Mouse (Mus musculus) liver (tissue): ENCODE data around the gene Cd300ld3.

Experiments used
- DNase-seq: peaks from one replicate; pipeline ENCODE4 v3.0.0-alpha.2; 2020; ENCODE audit warnings: mixed read lengths

Cd300ld3 gene

GRCm38 (mm10) chr11:115048259-115048658, at the start of gene Cd300ld3:
Gene Cd300ld3 (minus strand): TSS chr11:115048409.
- no peak for DNase-seq

- no peak for DNase-seq
Measured at GRCm38 (mm10) chr11:115092140-115092539, 43.9 kb upstream of the Cd300ld3 start.

DNA sequence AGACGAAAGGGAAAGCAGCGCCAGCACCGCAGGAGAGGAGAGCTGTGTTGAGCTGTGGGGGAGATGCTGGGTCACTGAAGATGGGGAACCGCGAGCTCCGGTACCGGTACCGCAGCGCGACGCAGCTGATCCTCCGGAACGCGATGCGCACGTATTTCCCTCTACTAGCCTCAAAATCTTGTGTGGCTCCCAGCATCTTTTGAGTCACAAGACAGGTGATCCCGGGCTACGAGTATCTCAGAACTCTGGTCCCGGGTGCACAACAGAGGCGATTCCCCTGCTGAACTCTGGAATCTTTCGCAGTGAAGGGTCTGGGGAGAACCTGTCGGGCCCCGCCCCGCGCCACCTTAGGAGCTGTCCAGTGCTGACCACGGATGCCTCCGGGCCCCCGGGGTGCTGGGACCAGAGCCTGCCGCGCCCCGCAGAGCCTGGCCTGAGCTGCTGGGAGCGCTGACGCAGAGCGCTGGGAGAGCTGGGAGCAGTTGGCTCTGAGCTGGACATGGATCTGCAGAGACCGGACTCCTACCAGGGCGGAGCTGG, 43.2 kb upstream of the Cd300ld3 start, which contains the start of gene Rab37:
Gene Rab37, plus strand, starts transcription at position 70 of the 540 bp plus-strand sequence.
- DNase-seq = peak; percentile 42

- peak; percentile 16 for DNase-seq
Measured at GRCm38 (mm10) chr11:115089853-115090252, 41.6 kb upstream of the Cd300ld3 start.

GRCm38 (mm10) chr11:115086213-115086612, 38.0 kb upstream of the Cd300ld3 start:
- no peak for DNase-seq

DNA sequence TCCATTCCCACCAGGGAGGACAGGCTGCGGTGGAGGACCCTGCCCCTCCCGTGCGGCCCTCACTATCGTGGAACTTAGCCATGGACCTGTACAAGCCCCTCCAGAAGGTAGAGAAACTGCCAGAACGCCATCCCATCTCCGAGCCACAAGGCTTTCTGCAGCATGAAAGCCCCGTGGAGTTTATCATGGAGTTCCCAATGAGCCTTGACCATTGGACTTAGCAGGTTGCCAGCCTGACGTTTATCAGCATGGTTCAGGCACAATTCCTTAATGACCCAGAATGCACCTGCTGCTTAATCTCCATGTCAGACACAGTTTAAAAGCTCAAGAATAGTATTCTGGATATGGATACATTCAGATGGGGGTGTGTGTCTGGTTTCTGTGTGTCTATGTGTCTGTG, 36.9 kb upstream of the Cd300ld3 start:
- no peak for DNase-seq

DNA sequence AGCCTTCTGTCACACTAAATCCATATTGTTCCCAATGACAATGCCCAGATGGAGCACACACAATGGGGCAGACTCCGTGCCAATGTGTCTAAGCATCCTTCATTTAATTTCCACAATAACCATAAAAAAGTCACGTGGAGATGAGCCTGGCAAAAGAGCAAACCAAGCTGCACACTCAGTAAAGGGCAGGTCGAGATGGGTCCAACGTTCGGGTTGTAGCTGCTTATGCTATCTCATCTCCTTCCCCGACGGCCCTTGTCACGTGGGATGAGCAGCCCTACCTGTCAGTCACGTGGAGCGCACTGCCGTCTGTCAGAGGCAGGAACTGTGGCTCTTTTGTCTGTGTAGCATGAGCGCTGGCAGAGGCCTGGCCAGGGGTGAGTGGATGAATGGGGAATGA, 36.4 kb upstream of the Cd300ld3 start:
- no peak for DNase-seq

GRCm38 (mm10) chr11:115083376-115084139, 35.3 kb upstream of the Cd300ld3 start:
- peak; percentile 64 for DNase-seq

DNA sequence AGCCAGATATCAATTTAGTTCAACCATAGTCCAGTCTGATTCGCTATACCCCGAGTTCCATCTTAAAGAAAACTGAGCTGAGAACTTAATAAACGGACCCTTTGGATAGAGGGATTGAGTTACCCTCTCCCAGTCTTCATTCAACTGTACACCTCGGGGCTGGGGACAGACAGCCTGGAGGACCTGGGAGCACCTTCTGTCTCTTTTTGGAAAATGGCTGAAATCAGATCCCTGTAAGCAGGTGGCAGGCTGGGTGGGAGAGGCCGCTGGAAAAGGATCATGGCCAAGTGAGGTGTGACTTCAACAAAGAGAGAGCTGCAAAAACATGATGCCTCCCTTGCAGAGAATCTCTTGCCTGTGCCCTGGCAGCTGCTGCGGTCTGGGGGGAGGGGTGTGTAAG, 34.0 kb upstream of the Cd300ld3 start:
- no peak for DNase-seq

DNA sequence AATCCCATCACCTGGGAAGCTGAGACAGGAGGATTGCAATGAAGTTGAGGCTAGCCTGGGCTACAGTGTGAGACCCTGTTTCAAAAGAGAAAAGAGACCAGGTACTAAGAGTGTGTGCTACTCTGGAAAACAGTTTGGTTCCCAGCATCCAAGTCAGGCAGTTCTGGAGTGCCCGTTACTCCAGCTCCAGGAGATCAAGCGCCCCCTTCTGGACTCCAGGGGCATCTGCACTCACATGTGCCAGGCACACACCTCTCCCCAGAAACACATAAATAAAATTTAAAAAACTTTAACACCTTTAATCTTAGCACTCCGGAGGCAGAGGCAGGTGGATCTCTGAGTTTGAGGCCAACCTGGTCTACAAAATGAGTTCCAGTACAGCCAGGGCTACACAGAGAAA, 33.2 kb upstream of the Cd300ld3 start:
- no peak for DNase-seq

DNA sequence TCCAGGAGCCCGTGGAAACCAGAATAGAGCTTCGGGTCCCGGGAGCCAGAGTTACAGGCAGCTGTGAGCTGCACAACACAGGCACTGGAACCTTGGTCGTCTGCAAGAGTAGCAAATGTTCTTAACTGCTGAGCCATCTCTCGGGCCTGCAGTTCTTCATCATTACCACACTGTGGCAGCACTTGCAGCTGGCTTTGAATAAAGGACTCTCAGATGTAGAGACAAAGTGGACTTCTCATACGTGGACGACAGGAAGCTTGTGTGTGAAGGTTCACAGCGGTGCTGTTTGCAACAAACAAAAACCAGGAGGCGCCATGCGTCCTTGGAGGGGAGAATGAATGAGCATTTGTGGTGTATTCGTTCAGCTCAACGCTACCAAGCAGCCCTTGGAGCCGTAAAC, 32.7 kb upstream of the Cd300ld3 start:
- DNase-seq = peak; percentile 36

DNA sequence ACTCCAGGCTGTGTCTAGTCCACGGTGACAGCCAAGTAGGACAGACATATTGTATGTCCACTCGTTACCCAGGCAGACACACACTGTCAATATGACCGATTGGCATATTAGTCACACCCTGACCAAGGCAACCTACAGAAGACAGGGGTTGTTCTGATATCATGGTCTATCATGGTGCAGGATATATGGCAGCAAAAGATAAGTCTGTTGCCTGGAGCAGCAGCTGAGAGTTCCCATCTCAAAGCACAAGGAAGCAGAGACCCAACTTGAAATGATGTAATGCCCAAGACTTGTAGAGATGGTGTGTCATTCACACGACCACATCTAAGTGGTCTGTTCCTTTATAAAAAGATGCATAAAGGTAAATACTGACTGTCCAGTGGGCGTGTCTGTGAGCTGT, 30.5 kb upstream of the Cd300ld3 start:
- DNase-seq = no peak

DNA sequence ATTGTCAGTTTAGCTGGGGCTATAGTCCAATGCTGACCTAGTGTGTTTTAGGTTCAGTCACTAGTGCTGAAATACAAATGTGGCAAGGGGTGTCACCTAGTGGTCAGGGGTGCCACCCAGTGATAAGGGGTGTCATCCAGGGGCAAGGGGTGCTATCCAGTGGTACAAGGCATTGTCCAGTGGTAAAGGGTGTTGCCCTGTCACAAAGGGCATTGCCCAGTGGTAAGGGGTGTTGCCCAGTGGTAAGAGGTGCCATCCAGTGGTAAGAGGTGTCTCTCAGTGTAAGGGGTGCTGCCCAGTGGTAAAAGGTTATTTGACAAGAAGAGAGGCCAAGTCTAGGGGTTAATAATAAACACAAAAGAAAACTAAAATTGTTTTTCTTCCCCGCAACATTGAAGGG, 29.2 kb upstream of the Cd300ld3 start:
- no peak for DNase-seq

- no peak for DNase-seq
Measured at GRCm38 (mm10) chr11:115075859-115076258, 27.6 kb upstream of the Cd300ld3 start.

DNA sequence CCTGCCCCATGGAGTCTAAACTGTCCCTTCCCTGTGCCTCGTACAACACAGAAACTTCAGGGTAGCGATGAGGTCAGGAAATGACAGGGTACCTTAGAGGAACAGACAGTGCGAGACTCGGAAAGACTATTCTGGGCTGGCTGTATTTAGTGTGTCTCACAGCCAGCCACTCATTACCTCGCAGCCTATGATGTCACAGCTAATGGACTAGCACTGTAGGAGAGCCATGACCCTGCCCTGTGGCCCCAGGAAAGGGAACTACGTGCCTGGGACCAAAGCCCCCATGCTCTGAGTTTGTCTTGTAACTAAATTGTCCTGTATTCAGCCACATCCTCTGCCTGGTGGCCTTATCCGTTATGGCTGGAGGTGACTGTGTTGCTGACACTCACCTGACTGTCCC, 27.2 kb upstream of the Cd300ld3 start:
- no peak for DNase-seq

DNA sequence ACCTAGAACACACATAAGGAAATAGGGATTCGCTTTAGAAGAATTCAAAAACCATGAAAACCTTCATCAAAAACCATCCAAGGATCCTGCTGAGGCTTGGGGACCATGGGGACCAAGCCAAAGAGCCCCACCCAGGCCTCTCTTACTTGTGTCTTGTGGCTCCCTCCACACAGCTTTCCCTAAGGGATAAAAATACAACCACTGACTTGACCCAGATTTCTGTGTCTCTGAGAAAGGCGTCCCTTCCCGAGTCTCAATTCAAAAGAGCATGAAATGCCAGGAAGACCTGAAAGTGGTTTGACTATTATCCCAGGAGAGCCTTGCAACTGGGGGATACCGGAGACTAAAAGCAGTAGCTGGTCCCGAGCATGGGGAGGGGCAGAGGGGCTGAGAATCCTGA, 24.8 kb upstream of the Cd300ld3 start:
- DNase-seq = no peak

GRCm38 (mm10) chr11:115071631-115072294, 23.6 kb upstream of the Cd300ld3 start:
- DNase-seq = no peak

- DNase-seq = no peak
Measured at GRCm38 (mm10) chr11:115071015-115071551, 22.9 kb upstream of the Cd300ld3 start.

GRCm38 (mm10) chr11:115066768-115067167, 18.6 kb upstream of the Cd300ld3 start:
- no peak for DNase-seq

DNA sequence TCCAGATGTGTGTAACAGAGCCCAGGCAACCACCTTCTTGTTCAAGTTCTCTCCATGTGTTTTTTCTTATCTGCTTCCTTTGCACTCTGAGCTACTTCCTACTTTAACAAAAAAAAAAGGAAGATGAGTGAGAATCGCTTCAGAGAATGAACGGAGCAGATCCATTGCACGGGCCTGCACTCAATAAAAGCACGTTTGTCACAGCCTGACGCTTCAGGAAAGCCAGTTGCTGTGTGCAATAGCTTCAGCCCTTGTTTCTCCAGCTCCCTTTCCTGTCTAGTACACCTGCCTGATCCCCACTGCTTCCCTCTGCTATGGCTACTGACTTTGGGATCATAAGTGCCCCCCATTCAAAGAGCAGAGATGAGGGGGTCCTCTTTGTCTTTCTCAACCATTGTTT, 13.9 kb upstream of the Cd300ld3 start, which contains the start of gene Cd300e:
Gene Cd300e, minus strand, starts transcription at position 101 of the 400 bp plus-strand sequence.
- no peak for DNase-seq

DNA sequence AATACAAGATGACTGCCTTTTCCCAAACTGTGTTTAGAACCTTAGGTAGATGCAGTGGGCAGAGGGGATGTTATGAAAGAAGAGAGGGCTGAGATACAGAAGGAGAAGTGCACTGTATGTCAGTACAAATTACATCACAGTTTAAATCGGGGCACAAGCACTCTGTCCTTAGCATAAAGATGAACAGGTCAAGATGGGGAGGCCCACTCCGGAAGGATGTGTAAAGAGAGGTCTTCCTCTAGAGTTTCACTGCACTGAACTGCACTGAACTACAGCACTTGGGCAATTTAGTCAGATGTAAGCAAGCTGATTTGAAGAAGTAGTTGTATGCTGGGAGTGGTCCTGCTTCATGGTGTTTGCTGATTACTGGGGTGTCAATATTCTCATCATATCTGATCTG, 11.6 kb upstream of the Cd300ld3 start:
- DNase-seq = no peak

GRCm38 (mm10) chr11:115058701-115059100, 10.5 kb upstream of the Cd300ld3 start:
- no peak for DNase-seq

GRCm38 (mm10) chr11:115054537-115054936, 6.3 kb upstream of the Cd300ld3 start:
- DNase-seq = no peak

- no peak for DNase-seq
Measured at GRCm38 (mm10) chr11:115052991-115053390, 4.8 kb upstream of the Cd300ld3 start.
